Mouse (Mus musculus) olfactory bulb, adult 2 months (tissue): ENCODE results near the gene Myo3b. TPM values are rescaled to one million over a fixed set of nuclear protein-coding genes. Genes with fewer than 3 reads are reported as not detected.

Experiments used
- H3K27ac ChIP-seq: fragments of 200-500 bp; 2 replicates; pipeline ENCODE4 v1.5.1; 2012; ENCODE audit warnings: low read depth, low read length; ENCODE audit not compliant: insufficient read depth
- H3K4me1 ChIP-seq: fragments of 200-500 bp; 2 replicates; pipeline ENCODE4 v1.6.1; 2012; ENCODE audit warnings: low read length; ENCODE audit not compliant: control insufficient read depth, insufficient read depth
- H3K4me3 ChIP-seq: fragments of 200-500 bp; 2 replicates; pipeline ENCODE4 v1.5.1; 2012; ENCODE audit warnings: mild to moderate bottlenecking, low read depth, low read length, moderate library complexity; ENCODE audit not compliant: insufficient read depth
- CTCF ChIP-seq: fragments of 200-500 bp; IDR thresholded peaks from 2 replicates; pipeline ENCODE4 v1.5.1; 2012; ENCODE audit warnings: low read depth, mild to moderate bottlenecking, low read length, moderate library complexity; ENCODE audit not compliant: insufficient read depth
- POLR2A ChIP-seq: fragments of 200-500 bp; IDR thresholded peaks from 2 replicates; pipeline ENCODE4 v1.6.1; 2012; ENCODE audit warnings: mild to moderate bottlenecking, low read depth, low read length, moderate library complexity; ENCODE audit not compliant: insufficient read depth
- WGBS: fragments of 180-500 bp; shearing (Covaris S2); methylation state at CpG from one replicate; pipeline ENCODE4 v1.1.7; 2018; 5-methylcytosine and 5-hydroxymethylcytosine counted together
- polyA plus RNA-seq: library from polyadenylated mRNA; stranded (reverse); fragments of >200 nt; gene quantifications from 2 replicates; pipeline ENCODE4 v1.2.4, GENCODE M21; 2012; ENCODE audit warnings: low replicate concordance; ENCODE audit not compliant: missing spikeins, insufficient read depth, insufficient read length

Gene Myo3b
- polyA plus RNA-seq, 1 experiment = not detected

DNA sequence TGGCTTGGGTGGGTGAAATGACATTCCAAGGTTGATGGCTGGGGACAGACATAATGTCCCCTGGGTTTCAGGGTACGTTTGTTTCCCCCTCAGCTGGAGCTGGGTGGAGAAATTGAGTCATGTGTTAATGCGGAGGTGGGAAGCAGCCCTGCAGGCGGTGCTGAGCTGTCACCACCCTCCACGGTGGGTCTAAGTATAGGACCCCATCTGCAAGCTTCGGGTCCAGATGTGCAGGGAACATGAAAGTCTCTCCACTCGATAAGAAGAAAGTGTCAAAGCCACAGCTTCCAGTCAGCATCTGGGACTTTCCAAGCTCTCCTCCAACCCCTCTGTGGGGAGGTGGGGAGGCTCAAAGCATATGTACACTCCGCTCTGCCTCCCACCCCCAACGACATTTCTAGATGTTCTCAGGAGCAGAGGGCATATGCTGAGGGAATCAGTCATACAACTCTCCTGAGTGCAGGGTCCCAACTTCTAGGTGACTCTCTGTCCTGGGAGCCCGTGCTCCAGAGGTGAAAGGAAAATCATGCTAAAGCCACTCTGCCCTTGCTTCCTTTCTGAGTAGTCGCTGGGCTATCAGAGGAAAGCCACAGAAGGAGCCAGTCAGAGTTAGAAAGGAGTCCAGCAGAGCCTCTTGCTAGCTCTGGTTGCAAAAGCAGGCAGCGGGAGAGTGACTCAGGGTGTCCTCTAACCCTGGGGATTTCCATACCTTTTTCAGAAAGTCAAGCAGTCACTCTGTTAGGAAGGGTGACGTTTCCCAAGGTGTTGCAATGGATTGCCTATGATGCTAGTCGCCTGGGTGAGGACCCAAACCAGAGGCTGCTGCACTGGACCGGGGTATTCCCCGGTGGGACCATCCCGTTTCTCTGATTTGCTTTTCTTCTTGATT lies 79.7 kb downstream of the Myo3b start:
- Histone ChIP-seq H3K27ac (peak overlapping the region; percentile 99), H3K4me3 (no peak overlapping the region), H3K4me1 (peaks cover 23% of the 10 kb centered on the region)
- WGBS = 41% methylated on average over 16 of the region's 16 CpGs
- TF ChIP-seq POLR2A (no peak), CTCF (no peak)

DNA sequence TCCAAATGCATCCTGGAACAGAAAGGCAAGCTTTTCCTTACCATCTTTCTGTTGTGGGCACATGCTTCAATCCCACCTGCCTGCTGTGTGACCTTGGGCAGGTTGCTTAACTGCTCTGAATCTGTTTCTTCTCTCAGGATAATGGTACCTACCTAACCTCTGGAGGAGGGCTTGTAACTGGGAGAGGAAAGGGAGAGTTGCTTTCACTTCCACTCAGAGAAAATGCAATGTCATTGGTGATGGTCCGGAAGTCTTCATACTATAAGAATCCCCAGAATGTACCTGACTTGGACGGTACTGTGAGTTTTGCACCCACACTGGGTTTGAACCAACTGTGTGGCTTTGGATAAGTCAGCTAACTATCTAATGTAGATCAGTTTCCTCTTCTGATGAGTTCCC lies 80.3 kb downstream of the Myo3b start:
- H3K4me3 ChIP-seq = no peak overlapping the region
- peak overlapping the region; percentile 79 for H3K27ac ChIP-seq
- 91% methylated on average over 2 of the region's 2 CpGs for WGBS
- TF ChIP-seq POLR2A = no peak
- TF ChIP-seq CTCF = no peak
- peaks cover 23% of the 10 kb centered on the region for H3K4me1 ChIP-seq

- H3K27ac ChIP-seq = peak overlapping the region; percentile 97
- H3K4me1 ChIP-seq = peaks cover 28% of the 10 kb centered on the region
- no peak for TF ChIP-seq POLR2A
- no peak for TF ChIP-seq CTCF
- no peak overlapping the region for H3K4me3 ChIP-seq
- WGBS = 33% methylated on average over 10 of the region's 10 CpGs
Observed at GRCm38 (mm10) chr2:70126330-70126729, 87.4 kb downstream of the Myo3b start.

- WGBS = under 1% methylated on average over 13 of the region's 13 CpGs
- Histone ChIP-seq H3K4me1 (peaks cover 26% of the 10 kb centered on the region), H3K27ac (peak overlapping the region; percentile 97), H3K4me3 (no peak overlapping the region)
- TF ChIP-seq CTCF (peak; percentile 56), POLR2A (no peak)
Observed at GRCm38 (mm10) chr2:70126783-70127182, 87.9 kb downstream of the Myo3b start.

DNA sequence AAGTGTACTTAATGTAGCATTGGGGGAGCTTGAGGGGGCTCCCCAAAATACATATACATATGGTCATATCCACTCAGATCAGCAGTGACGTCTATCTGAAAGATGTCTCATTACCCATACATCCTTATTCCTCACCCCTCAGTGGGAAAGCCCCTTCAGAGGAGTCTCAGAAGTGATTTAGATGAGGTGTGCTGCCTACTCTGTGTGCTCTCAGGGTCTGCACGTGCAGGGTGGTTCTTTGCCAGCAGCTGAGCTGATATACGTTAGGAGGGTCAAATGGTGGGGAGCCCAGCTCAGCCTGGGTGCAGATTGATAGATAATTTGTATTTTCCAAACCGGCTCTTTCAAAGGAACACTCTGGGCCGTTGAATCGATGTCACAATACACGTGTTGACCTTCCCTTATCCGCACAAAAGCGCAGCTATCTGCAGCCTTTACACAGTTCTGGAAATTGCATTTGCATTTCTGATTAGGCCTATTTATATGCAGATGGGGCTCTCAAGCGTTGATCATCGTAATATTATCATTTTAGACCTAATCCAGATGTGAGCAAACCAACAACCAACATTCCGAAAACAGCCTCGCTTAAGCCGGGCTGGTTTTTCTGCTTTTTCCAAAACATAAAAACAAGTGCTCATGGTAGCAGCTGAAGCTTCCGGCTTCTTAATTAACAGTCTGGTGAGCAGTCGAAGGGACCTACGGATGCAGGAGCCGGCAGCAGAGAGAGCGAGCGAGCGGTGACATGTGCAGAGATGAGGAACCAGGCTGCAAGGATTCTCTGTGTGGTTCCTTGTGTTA lies 88.6 kb downstream of the Myo3b start:
- TF ChIP-seq POLR2A (no peak), CTCF (no peak)
- Histone ChIP-seq H3K4me1 (peaks cover 26% of the 10 kb centered on the region), H3K27ac (peak overlapping the region; percentile 87), H3K4me3 (no peak overlapping the region)
- 5% methylated on average over 21 of the region's 21 CpGs for WGBS

- WGBS = 24% methylated on average over 6 of the region's 6 CpGs
- TF ChIP-seq POLR2A (no peak), CTCF (no peak)
- no peak overlapping the region for H3K4me3 ChIP-seq
- H3K27ac ChIP-seq = peak overlapping the region; percentile 87
- peaks cover 28% of the 10 kb centered on the region for H3K4me1 ChIP-seq
Observed at GRCm38 (mm10) chr2:70128590-70128989, 89.7 kb downstream of the Myo3b start.

- TF ChIP-seq POLR2A (no peak), CTCF (no peak)
- Histone ChIP-seq H3K4me3 (no peak overlapping the region), H3K27ac (peak overlapping the region; percentile 87), H3K4me1 (peaks cover 28% of the 10 kb centered on the region)
- 33% methylated on average over 3 of the region's 3 CpGs for WGBS
Observed at GRCm38 (mm10) chr2:70129566-70129965, 90.6 kb downstream of the Myo3b start.

- WGBS = 62% methylated on average over 4 of the region's 4 CpGs
- TF ChIP-seq POLR2A (no peak), CTCF (no peak)
- Histone ChIP-seq H3K27ac (peak overlapping the region; percentile 49; the same call in 1 of the 2 replicates), H3K4me1 (peaks cover 16% of the 10 kb centered on the region), H3K4me3 (no peak overlapping the region)
Observed at GRCm38 (mm10) chr2:70133281-70133680, 94.4 kb downstream of the Myo3b start.
